Mouse (Mus musculus) testis, adult 2 months (tissue): ENCODE results near the gene 1700067K01Rik.
A peak's percentile ranks its signal among the peaks of the same experiment; 100 is the strongest.

Experiments used
- CTCF ChIP-seq: fragments of 200-500 bp; IDR thresholded peaks from 2 replicates; pipeline ENCODE4 v1.5.1; 2012; ENCODE audit warnings: low read depth, mild to moderate bottlenecking, inconsistent platforms, low read length, moderate library complexity; ENCODE audit not compliant: control insufficient read depth, insufficient read depth, insufficient replicate concordance
- POLR2A ChIP-seq: fragments of 200-500 bp; IDR thresholded peaks from 2 replicates; pipeline ENCODE4 v1.6.1; 2012; ENCODE audit warnings: low read depth, mild to moderate bottlenecking, inconsistent platforms, low read length, moderate library complexity; ENCODE audit not compliant: control insufficient read depth

DNA sequence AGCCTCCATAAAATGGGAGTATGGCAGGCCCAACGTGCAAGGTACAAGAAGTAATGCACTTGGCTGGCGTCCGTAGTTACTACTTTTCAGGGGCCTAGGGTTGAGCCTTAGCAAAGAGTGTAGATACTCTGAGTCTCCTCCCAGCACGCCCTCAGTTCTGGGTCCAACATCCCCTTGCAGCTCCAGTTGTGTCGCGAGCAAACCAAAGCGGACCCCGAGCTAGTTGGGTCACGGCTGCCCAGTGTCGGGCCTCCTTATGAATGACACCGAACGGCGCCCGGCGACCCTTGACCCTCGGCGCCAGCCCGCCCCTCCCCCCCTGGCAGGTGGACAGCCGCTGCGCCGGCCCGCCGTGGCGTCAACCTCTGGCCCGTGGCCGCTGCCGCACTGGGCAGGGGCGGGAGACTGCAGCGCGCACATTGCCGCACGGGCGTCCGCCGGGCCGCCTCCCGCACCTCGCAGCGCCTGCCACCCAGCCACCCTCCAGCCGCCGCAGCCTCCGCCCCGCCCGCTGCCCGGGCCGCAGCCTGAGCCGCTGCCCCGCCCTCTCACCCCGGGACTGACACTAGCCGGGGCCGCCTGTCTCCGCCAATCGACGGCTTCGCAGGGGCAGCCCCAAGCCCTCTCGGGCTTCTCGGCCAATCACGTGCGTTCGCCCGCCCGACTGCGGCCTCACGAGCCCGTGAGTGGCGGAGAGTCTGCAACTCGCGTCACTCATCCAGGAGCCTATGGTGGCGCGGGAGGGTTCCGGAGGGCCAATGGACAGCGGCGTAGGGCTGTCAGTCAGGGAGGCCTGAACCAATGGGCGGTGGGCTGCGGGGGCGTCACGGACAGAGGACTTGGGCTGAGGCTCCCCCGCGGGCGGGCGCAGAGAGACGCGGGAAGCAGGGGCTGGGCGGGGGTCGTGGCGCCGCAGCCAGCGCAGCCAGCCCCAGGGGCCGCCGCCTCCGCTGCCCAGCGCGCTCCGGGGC lies 28.9 kb upstream of the 1700067K01Rik start, which contains the start of gene Prkaca:
- TF ChIP-seq POLR2A (peak; percentile 34), CTCF (no peak)
